Mouse (Mus musculus) layer of hippocampus, adult 2 months (tissue): ENCODE measurements around the gene Mark1. TPM values are rescaled to one million over a fixed set of nuclear protein-coding genes. Genes with fewer than 3 reads are reported as not detected.

ENCODE experiments used
- DNase-seq, 2 experiments: peaks; one replicate each; pipeline ENCODE4 v3.0.0; 2022; ENCODE audit warnings: low spot score in 2 of 2
- H3K27ac ChIP-seq: fragments of 200-600 bp; 2 replicates; pipeline ENCODE4 v1.8.1; 2022
- H3K4me3 ChIP-seq: fragments of 200-600 bp; 2 replicates; pipeline ENCODE4 v1.8.1; 2022; ENCODE audit warnings: mild to moderate bottlenecking
- CTCF ChIP-seq: fragments of 200-600 bp; conservative IDR thresholded peaks from 2 replicates; pipeline ENCODE4 v1.8.1; 2022; ENCODE audit warnings: antibody characterized with exemption, mild to moderate bottlenecking, moderate library complexity
- total RNA-seq, 2 experiments: library from RNA; stranded (reverse); gene quantifications; 2 replicates each; pipeline ENCODE4 v1.2.3; 2021

Mark1 gene
- total RNA-seq, 2 experiments from 2014 or later = 49.4 to 51.6 TPM

DNA sequence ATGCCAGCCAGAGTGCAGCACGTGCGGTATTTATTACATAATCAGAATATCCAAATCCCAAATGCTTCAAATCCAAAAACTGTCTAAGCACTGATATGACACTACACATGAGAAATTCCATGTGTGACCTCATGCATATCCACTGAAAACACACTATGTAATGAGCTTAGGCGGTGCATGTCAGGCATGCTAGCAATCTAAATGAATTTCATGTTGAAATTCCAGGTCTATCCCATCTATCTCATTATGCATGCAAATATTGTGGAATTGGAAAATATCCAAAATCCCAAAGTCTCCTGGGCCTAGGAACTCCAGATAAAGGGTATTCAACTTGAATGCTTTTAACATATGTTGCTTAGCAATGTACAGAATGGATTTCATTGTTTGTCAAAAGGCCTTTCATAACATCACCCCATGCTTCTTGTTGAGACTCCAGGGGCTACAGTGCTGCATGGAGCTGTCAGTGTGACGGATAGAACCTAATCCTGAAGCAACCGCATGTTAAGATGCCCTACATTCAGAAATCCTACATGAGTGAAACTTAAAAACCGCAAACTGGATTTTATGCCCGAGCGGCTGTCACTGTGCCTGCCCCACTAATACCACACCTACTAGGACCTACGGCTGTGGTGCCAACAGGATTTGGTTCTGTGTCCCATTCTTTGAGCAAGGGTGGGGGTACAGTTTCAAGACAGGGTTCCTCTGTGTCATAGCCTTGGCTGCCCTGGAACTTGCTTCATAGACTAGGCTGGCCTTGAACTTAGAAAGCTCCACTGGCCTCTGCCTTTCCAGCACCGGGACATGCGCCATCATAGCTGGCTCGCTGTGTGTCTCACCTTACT, 93.2 kb downstream of the Mark1 start:
- no peak for TF ChIP-seq CTCF
- no peak for DNase-seq
- Histone ChIP-seq H3K4me3 (no peak overlapping the region; the same call in 1 of the 2 replicates), H3K27ac (peak overlapping the region; percentile 80)

GRCm38 (mm10) chr1:184905371-184905770, 94.0 kb downstream of the Mark1 start:
- TF ChIP-seq CTCF = no peak
- Histone ChIP-seq H3K27ac (peak overlapping the region; percentile 80), H3K4me3 (peak overlapping the region; percentile 32)
- peak; percentile 70 to 77 for DNase-seq

DNA sequence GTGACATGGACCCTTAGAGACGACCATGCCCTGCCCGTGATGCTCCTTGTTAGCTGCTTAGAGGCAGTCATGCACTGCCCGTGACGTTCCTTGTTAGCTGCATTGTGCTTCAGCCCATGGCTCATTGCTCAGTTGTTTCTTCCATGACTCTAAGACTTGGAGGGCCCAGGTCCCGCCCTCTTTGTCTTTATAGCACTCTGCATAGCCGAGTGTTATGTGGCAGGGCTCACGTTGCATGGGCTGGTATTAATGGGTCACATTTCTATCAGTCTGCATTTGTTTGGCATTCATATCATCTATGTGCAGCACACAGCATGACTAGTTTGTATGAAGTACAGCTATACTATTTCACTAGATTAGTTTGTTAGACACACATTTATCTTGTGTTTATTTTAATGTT, 95.7 kb downstream of the Mark1 start:
- Histone ChIP-seq H3K4me3 (no peak overlapping the region), H3K27ac (no peak overlapping the region)
- DNase-seq = no peak
- no peak for TF ChIP-seq CTCF

DNA sequence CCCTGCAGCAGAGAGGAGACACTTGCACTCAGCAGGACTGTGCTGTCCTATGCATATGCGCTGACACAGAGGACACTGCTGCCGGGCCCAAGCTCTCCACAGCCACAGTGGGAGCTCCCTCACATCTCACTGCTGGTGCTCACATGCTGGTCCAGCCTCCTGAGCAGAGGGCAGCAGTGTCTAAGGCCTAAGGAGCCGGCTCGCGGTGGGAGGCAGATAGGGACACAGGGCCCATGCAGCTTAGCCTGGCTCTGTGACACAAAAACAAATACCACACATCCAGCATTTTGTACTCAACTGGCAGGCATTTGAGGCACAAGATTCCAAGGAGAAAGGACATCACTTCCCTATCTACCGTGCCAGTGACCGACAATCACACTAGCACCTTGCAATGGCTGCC, 96.5 kb downstream of the Mark1 start:
- no peak for DNase-seq
- Histone ChIP-seq H3K27ac (no peak overlapping the region), H3K4me3 (no peak overlapping the region)
- no peak for TF ChIP-seq CTCF

- no peak overlapping the region for H3K4me3 ChIP-seq
- TF ChIP-seq CTCF = no peak
- H3K27ac ChIP-seq = no peak overlapping the region
- no peak for DNase-seq
These were observed 102.0 kb downstream of the Mark1 start for GRCm38 (mm10) chr1:184897350-184897749.

- no peak overlapping the region for H3K27ac ChIP-seq
- no peak overlapping the region for H3K4me3 ChIP-seq
- TF ChIP-seq CTCF = peak; percentile 69
- DNase-seq = no peak
These were observed 107.4 kb downstream of the Mark1 start for GRCm38 (mm10) chr1:184891998-184892397.

- TF ChIP-seq CTCF = no peak
- H3K27ac ChIP-seq = no peak overlapping the region
- no peak overlapping the region for H3K4me3 ChIP-seq
- no peak for DNase-seq
These were observed 109.9 kb downstream of the Mark1 start for GRCm38 (mm10) chr1:184889454-184889853.

GRCm38 (mm10) chr1:184886160-184886559, 113.2 kb downstream of the Mark1 start:
- TF ChIP-seq CTCF = no peak
- Histone ChIP-seq H3K4me3 (no peak overlapping the region), H3K27ac (no peak overlapping the region)
- no peak for DNase-seq

DNA sequence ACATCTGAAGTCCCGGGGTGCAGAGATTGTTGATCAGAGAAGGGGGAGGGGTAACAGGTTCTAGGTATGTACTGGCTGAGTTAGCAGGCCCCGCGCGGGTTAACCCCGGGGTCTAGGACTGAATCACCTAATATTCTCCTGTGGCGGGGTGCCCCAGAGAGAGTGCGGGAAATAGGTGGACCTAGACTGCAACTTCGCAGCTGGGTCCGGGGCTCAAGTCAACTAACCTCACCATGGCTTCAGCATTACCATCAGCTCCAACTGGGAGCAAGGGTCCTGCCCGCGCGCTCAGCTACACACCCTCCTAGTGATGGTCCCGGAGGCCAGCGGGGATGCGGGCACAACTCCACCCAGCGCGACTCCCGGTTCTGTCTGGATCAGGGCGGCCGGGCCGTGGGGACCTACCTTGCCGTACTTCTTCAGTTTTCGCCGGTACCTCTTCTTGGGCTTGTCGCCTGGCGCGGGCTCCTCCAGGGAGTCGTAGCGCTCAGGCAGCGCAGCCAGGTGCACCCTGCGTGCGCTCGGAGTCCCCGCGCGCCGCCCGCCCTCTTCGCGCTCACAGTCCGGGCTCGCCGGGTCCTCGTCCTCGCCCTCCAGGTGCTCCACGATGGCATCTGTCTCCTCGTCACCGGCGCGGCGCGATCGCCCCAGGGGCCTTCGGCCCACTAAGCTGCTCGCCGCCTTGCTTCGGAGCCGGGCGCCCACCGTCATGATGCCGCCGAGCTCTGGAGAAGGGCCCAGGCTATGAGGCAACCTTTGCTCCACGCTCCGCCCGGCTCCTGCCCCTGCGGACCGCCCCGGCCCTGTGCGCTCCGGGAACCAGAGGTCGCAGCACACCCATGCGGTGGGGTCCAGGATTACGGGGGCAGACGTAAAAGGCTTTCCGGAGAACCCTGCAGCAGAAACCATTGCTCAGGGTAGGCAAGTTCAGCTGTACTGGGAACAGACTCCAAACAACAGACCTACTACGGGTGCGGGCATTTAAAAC, 116.8 kb downstream of the Mark1 start, which contains the start of gene C130074G19Rik:
TSS of gene C130074G19Rik (minus strand) at position 938 of the 988 bp plus-strand sequence.
- Histone ChIP-seq H3K27ac (peak within 1 kb of the TSS; percentile 72), H3K4me3 (peak within 1 kb of the TSS; percentile 48)
- DNase-seq = no peak
- peak; percentile 71 for TF ChIP-seq CTCF

DNA sequence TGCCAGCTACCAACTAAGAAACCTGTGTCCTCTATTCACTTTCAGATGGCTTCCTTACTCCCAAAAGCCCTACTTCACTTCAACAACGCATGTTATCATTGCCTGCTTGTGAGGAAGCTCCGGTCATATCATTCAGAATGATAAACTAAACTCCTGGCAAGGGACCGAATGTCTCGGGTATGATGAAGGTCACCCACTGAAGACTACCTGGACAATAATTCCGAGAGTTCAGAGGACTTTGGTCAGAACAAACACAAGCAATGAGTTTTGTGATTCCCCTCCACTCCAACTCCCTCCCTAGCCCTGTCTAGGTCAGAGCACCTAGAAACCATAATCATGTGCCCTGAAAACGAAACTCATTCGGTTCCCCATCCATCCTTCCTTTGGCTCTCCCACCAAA, 117.5 kb downstream of the Mark1 start:
- peak overlapping the region; percentile 48 for H3K4me3 ChIP-seq
- no peak for TF ChIP-seq CTCF
- no peak for DNase-seq
- H3K27ac ChIP-seq = peak overlapping the region; percentile 72; the same call in 1 of the 2 replicates

DNA sequence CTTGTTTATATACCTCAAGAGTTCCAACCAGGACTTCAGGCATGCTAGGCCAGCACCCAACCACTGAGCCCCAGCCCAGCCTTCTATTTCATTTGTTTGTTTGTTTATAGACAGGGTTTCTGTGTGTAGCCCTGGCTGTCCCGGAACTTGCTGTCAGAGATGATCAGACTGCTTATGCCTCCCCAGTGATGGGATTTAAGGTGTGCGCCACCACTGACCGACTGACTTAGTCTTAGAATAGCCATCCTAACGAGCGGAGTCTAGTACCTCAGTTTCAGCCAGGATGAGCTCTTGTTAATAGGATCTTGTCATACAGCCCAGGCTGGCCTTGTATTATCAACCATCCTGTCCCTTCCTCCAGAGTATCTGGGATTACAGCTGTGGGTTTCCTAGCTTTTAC, 118.2 kb downstream of the Mark1 start:
- Histone ChIP-seq H3K4me3 (no peak overlapping the region; the same call in 1 of the 2 replicates), H3K27ac (no peak overlapping the region)
- TF ChIP-seq CTCF = no peak
- no peak for DNase-seq

DNA sequence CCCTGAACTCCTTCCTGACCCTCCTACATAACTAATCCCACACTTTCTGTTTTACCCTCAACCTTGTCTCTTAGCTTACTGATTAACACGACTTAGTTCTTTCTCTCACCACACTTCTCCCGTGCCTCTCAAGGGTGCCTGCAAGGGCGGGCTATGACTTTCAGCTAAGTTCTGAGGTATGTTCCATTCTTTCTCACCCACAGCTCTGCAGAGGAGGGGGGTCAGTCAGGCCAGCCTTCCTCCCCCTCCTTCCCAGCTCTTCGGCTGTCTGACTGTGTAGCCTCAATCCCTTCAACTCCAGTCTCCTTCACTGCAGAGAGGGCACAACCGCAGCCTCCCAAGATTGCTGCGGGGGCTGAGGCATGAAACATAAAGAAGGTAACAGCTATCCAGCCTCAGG, 120.5 kb downstream of the Mark1 start:
- no peak for TF ChIP-seq CTCF
- DNase-seq = no peak

GRCm38 (mm10) chr1:184877306-184877705, 122.1 kb downstream of the Mark1 start:
- TF ChIP-seq CTCF = no peak
- DNase-seq = no peak

More for the DNA sequence above, 120.5 kb downstream of the Mark1 start:
- no peak overlapping the region for H3K27ac ChIP-seq
- no peak overlapping the region for H3K4me3 ChIP-seq

More at GRCm38 (mm10) chr1:184877306-184877705, 122.1 kb downstream of the Mark1 start:
- no peak overlapping the region for H3K4me3 ChIP-seq
- no peak overlapping the region for H3K27ac ChIP-seq
